Mouse (Mus musculus): ENCODE measurements around the gene H2-DMb2. TPM values are rescaled to one million over a fixed set of nuclear protein-coding genes. Genes with fewer than 3 reads are reported as not detected.

H2-DMb2 gene
- polyA plus RNA-seq, 1 experiment from 2014 or later: 0.39 TPM

- WGBS: 77% methylated on average over 6 of the region's 6 CpGs
- H3K4me1 ChIP-seq (ENCODE audit: control insufficient read depth, insufficient read depth, low read length): no peaks in the 10 kb centered on the region
- no peak overlapping the region for H3K27ac ChIP-seq (replicated peaks; ENCODE audit: low read depth, low read length)
- no peaks in the 10 kb centered on the region for H3K36me3 ChIP-seq (ENCODE audit: control insufficient read depth, insufficient read depth, low read length)
- no peak overlapping the region for H3K4me3 ChIP-seq (ENCODE audit: low read depth, low read length)
- no peak overlapping the region for H3K4me2 ChIP-seq (ENCODE audit: low read depth, low read length)
- DNase-seq (ENCODE audit: low spot score) (no peak), ATAC-seq (ENCODE audit: low read depth) (no peak)
- H3K9me3 ChIP-seq (ENCODE audit: control insufficient read depth, low read length): peaks cover 3% of the 10 kb centered on the region; the same call in 1 of the 2 replicates
- no peaks in the 10 kb centered on the region for H3K27me3 ChIP-seq (replicated peaks; ENCODE audit: control insufficient read depth, insufficient read depth, low read length)
- H3K9ac ChIP-seq (ENCODE audit: low read depth, low read length): no peak overlapping the region
These were observed 40.3 kb upstream of the H2-DMb2 start for GRCm38 (mm10) chr17:34102831-34103230.

GRCm38 (mm10) chr17:34104804-34105203 lies 38.3 kb upstream of the H2-DMb2 start:
- H3K4me2 ChIP-seq (ENCODE audit: low read depth, low read length): no peak overlapping the region
- H3K27ac ChIP-seq (replicated peaks; ENCODE audit: low read depth, low read length): no peak overlapping the region
- H3K4me3 ChIP-seq (ENCODE audit: low read depth, low read length): no peak overlapping the region
- H3K36me3 ChIP-seq (ENCODE audit: control insufficient read depth, insufficient read depth, low read length): peaks cover 10% of the 10 kb centered on the region
- DNase-seq (ENCODE audit: low spot score) (no peak), ATAC-seq (ENCODE audit: low read depth) (no peak)
- no peak overlapping the region for H3K9ac ChIP-seq (ENCODE audit: low read depth, low read length)
- 84% methylated on average over 9 of the region's 9 CpGs for WGBS
- no peaks in the 10 kb centered on the region for H3K27me3 ChIP-seq (replicated peaks; ENCODE audit: control insufficient read depth, insufficient read depth, low read length)
- H3K9me3 ChIP-seq (ENCODE audit: control insufficient read depth, low read length): peaks cover 3% of the 10 kb centered on the region; the same call in 1 of the 2 replicates
- H3K4me1 ChIP-seq (ENCODE audit: control insufficient read depth, insufficient read depth, low read length): no peaks in the 10 kb centered on the region

DNA sequence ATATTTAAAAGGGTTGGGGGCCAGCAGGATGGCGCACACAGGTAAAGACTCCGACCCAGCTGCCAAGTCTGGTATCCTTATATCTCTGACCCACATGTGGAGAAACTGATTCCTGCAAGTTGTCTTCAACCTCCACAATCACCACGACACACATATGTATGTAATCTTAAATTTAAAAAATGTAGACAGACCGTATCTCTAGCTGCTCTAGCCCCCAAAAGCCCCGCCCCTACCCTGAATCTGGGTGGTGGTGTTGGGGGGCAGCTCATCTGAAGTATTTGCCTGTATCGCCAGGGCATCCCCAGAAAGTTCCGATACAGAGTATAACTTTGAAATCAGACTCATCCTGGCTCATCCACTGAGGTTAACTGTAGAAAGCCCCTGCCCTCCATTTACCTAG lies 36.6 kb upstream of the H2-DMb2 start:
- peaks cover 28% of the 10 kb centered on the region for H3K36me3 ChIP-seq (ENCODE audit: control insufficient read depth, insufficient read depth, low read length)
- no peaks in the 10 kb centered on the region for H3K27me3 ChIP-seq (replicated peaks; ENCODE audit: control insufficient read depth, insufficient read depth, low read length)
- no peaks in the 10 kb centered on the region for H3K4me1 ChIP-seq (ENCODE audit: control insufficient read depth, insufficient read depth, low read length)
- no peak overlapping the region for H3K4me2 ChIP-seq (ENCODE audit: low read depth, low read length)
- no peak overlapping the region for H3K4me3 ChIP-seq (ENCODE audit: low read depth, low read length)
- no peak overlapping the region for H3K9ac ChIP-seq (ENCODE audit: low read depth, low read length)
- H3K27ac ChIP-seq (replicated peaks; ENCODE audit: low read depth, low read length): no peak overlapping the region
- DNase-seq (ENCODE audit: low spot score): no peak
- no peak for ATAC-seq (ENCODE audit: low read depth)
- peaks cover 3% of the 10 kb centered on the region; the same call in 1 of the 2 replicates for H3K9me3 ChIP-seq (ENCODE audit: control insufficient read depth, low read length)
- WGBS: 77% methylated on average over 7 of the region's 7 CpGs

DNA sequence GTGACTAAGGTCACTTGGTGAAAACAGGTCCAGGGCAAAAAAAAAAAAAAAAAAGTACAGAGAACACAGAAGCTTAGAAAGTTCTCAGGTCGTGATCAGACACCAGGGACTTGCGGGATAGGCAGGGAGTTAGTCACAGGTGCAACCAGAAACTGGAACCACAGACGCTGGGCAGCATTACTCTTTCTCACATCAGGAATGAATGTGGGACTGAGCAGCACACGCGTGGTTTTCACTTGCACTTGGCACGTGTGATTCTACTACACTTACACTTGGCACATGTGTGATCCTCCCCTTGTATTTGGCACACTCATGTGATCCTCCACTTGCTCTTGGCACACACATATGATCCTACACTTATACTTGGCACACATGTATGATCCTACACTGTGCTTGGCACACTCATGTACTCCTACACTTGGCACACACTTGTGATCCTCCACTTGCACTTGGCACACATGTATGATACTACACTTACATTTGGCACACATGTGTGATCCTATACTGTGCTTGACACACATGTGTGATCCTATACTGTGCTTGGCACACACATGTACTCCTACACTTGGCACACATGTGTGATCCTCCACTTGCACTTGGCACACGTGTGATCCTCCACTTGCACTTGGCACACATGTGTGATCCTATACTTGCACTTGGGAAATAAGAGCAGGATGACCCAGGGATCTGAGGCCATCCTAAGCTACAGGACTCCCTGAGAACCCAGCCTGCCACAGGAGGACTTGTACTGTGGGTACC lies 35.8 kb upstream of the H2-DMb2 start:
- Histone ChIP-seq H3K9ac (ENCODE audit: low read depth, low read length) (no peak overlapping the region), H3K27ac (replicated peaks; ENCODE audit: low read depth, low read length) (no peak overlapping the region), H3K9me3 (ENCODE audit: control insufficient read depth, low read length) (peaks cover 3% of the 10 kb centered on the region; the same call in 1 of the 2 replicates), H3K4me2 (ENCODE audit: low read depth, low read length) (no peak overlapping the region), H3K4me1 (ENCODE audit: control insufficient read depth, insufficient read depth, low read length) (no peaks in the 10 kb centered on the region), H3K27me3 (replicated peaks; ENCODE audit: control insufficient read depth, insufficient read depth, low read length) (no peaks in the 10 kb centered on the region), H3K4me3 (ENCODE audit: low read depth, low read length) (no peak overlapping the region), H3K36me3 (ENCODE audit: control insufficient read depth, insufficient read depth, low read length) (peaks cover 35% of the 10 kb centered on the region)
- DNase-seq (ENCODE audit: low spot score): no peak
- 79% methylated on average over 7 of the region's 7 CpGs for WGBS
- ATAC-seq (ENCODE audit: low read depth): no peak

- Histone ChIP-seq H3K27me3 (replicated peaks; ENCODE audit: control insufficient read depth, insufficient read depth, low read length) (no peaks in the 10 kb centered on the region), H3K4me2 (ENCODE audit: low read depth, low read length) (no peak overlapping the region), H3K27ac (replicated peaks; ENCODE audit: low read depth, low read length) (no peak overlapping the region), H3K4me1 (ENCODE audit: control insufficient read depth, insufficient read depth, low read length) (no peaks in the 10 kb centered on the region), H3K9me3 (ENCODE audit: control insufficient read depth, low read length) (peaks cover 3% of the 10 kb centered on the region; the same call in 1 of the 2 replicates), H3K36me3 (ENCODE audit: control insufficient read depth, insufficient read depth, low read length) (peaks cover 47% of the 10 kb centered on the region), H3K4me3 (ENCODE audit: low read depth, low read length) (no peak overlapping the region), H3K9ac (ENCODE audit: low read depth, low read length) (no peak overlapping the region)
- 73% methylated on average over 5 of the region's 6 CpGs for WGBS
- ATAC-seq (ENCODE audit: low read depth) (no peak), DNase-seq (ENCODE audit: low spot score) (no peak)
These were observed 34.6 kb upstream of the H2-DMb2 start for GRCm38 (mm10) chr17:34108460-34108859.

DNA sequence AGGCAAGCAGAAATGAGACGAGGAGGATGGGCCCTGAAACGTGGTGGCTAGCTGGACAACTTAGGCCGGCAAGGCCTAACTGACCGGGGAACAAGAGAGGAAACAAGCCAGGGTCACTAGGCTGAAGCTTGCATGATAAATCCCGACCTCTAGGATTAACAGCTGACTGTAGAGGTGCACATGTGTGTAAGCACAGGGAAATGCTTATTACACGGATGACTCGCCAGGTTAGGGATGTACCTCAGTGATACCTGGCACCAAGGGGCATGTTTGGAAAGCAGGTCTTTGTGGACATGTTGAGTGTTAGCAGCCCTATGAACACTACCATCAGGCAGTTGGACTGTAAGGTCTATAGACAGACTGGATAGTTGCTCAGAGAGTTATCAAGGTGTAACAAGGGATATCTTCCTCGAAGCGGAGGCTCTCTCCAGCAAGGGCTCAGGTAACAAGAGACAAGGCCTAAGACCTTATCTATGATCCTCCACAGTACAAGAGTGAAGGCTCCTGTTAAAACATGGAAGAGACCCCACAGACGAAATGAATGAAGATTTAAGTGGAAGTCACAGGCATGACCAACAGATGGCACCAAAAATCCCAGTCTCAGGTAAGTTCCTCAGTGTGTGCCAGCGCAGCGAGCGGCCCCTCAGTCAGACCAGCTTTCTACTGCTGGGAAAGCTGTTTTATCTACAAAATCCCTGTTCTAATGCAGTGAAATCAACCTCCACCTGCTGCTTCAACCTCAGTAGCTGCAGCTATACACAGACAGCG lies 33.9 kb upstream of the H2-DMb2 start:
- Histone ChIP-seq H3K27me3 (replicated peaks; ENCODE audit: control insufficient read depth, insufficient read depth, low read length) (no peaks in the 10 kb centered on the region), H3K4me3 (ENCODE audit: low read depth, low read length) (no peak overlapping the region), H3K4me1 (ENCODE audit: control insufficient read depth, insufficient read depth, low read length) (no peaks in the 10 kb centered on the region), H3K27ac (replicated peaks; ENCODE audit: low read depth, low read length) (no peak overlapping the region), H3K36me3 (ENCODE audit: control insufficient read depth, insufficient read depth, low read length) (peaks cover 54% of the 10 kb centered on the region), H3K9ac (ENCODE audit: low read depth, low read length) (no peak overlapping the region), H3K4me2 (ENCODE audit: low read depth, low read length) (no peak overlapping the region), H3K9me3 (ENCODE audit: control insufficient read depth, low read length) (peaks cover 3% of the 10 kb centered on the region; the same call in 1 of the 2 replicates)
- DNase-seq (ENCODE audit: low spot score) (peak; percentile 34), ATAC-seq (ENCODE audit: low read depth) (no peak)
- WGBS: 71% methylated on average over 14 of the region's 14 CpGs

DNA sequence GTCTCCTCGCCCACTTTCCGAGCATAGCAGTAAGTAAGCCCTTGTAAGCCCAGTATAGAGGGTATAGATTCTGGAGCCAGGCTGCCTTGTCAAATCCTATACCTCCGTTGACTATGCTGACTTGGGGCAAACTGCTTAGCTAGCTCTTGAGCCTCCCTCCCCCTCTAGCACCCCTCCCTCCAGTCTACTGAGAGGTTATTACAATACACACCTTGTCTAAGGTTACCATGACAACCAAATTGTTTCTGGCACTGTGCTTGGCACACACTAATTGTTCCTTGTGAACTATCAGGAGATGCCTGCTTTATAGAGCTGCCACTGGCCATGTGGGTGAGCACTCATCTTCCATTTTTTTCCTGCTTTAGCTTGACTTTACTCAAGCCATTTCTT lies 33.3 kb upstream of the H2-DMb2 start:
- H3K4me2 ChIP-seq (ENCODE audit: low read depth, low read length): no peak overlapping the region
- no peak overlapping the region for H3K9ac ChIP-seq (ENCODE audit: low read depth, low read length)
- DNase-seq (ENCODE audit: low spot score) (peak; percentile 44), ATAC-seq (ENCODE audit: low read depth) (peak; percentile 24; the same call in 1 of the 2 replicates)
- H3K27ac ChIP-seq (replicated peaks; ENCODE audit: low read depth, low read length): no peak overlapping the region
- no peaks in the 10 kb centered on the region for H3K27me3 ChIP-seq (replicated peaks; ENCODE audit: control insufficient read depth, insufficient read depth, low read length)
- peaks cover 60% of the 10 kb centered on the region for H3K36me3 ChIP-seq (ENCODE audit: control insufficient read depth, insufficient read depth, low read length)
- peaks cover 3% of the 10 kb centered on the region; the same call in 1 of the 2 replicates for H3K9me3 ChIP-seq (ENCODE audit: control insufficient read depth, low read length)
- no peak overlapping the region for H3K4me3 ChIP-seq (ENCODE audit: low read depth, low read length)
- WGBS: 65% methylated on average over 3 of the region's 3 CpGs
- H3K4me1 ChIP-seq (ENCODE audit: control insufficient read depth, insufficient read depth, low read length): no peaks in the 10 kb centered on the region

- H3K9ac ChIP-seq (ENCODE audit: low read depth, low read length): no peak overlapping the region
- ATAC-seq (ENCODE audit: low read depth) (no peak), DNase-seq (ENCODE audit: low spot score) (no peak)
- WGBS: 56% methylated on average over 8 of the region's 8 CpGs
- peaks cover 65% of the 10 kb centered on the region for H3K36me3 ChIP-seq (ENCODE audit: control insufficient read depth, insufficient read depth, low read length)
- no peak overlapping the region for H3K27ac ChIP-seq (replicated peaks; ENCODE audit: low read depth, low read length)
- H3K27me3 ChIP-seq (replicated peaks; ENCODE audit: control insufficient read depth, insufficient read depth, low read length): no peaks in the 10 kb centered on the region
- H3K9me3 ChIP-seq (ENCODE audit: control insufficient read depth, low read length): peaks cover 3% of the 10 kb centered on the region; the same call in 1 of the 2 replicates
- no peak overlapping the region for H3K4me2 ChIP-seq (ENCODE audit: low read depth, low read length)
- no peak overlapping the region for H3K4me3 ChIP-seq (ENCODE audit: low read depth, low read length)
- H3K4me1 ChIP-seq (ENCODE audit: control insufficient read depth, insufficient read depth, low read length): no peaks in the 10 kb centered on the region
These were observed 32.8 kb upstream of the H2-DMb2 start for GRCm38 (mm10) chr17:34110309-34110708.

All from embryonic facial prominence, embryonic 14.5 days (tissue).